Mouse (Mus musculus): ENCODE data around the gene Boll. TPM values are rescaled to one million over a fixed set of nuclear protein-coding genes. Genes with fewer than 3 reads are reported as not detected.

Boll gene
- polyA plus RNA-seq, 1 experiment from 2014 or later = 0.39 TPM

DNA sequence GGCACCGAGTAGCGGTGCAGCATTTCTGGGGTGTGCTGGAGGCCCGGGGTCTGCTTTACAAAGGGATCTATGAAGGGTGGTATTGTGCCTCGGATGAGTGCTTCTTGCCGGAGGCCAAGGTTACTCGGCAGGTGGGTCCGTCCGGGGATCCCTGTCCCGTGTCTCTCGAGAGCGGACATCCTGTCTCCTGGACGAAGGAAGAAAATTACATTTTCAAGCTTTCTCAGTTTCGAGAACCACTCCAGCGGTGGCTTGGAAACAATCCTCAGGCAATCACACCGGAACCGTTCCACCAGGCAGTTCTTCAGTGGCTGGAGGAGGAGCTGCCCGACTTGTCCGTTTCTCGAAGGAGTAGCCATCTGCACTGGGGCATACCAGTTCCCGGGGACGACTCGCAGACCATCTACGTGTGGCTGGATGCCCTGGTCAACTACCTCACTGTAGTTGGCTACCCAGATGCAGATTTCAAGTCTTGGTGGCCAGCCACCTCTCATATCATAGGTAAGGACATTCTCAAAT is 125.6 kb downstream of the Boll start:
- Histone ChIP-seq H3K4me2 (ENCODE audit: low read length) (peak overlapping the region; percentile 99), H3K27me3 (ENCODE audit: control insufficient read depth, insufficient read depth, low read length) (no peaks in the 10 kb centered on the region), H3K27ac (replicated peaks in 1 of 2; ENCODE audit: control insufficient read depth in 1 of 2, insufficient read depth in 1 of 2, low read depth in 2 of 2, low read length in 2 of 2) (peak overlapping the region in 1 of 2 experiments; percentile 71; a peak in 3 of 4 replicates), H3K9me3 (ENCODE audit: control insufficient read depth, low read length) (no peaks in the 10 kb centered on the region), H3K36me3 (ENCODE audit: control insufficient read depth, insufficient read depth, low read length) (no peaks in the 10 kb centered on the region), H3K4me3 (ENCODE audit: control insufficient read depth in 1 of 2, insufficient read depth in 1 of 2, low read depth in 1 of 2, low read length in 2 of 2) (peak overlapping the region; percentile 88 to 99), H3K9ac (ENCODE audit: low read length) (peak overlapping the region; percentile 86), H3K4me1 (ENCODE audit: control insufficient read depth in 2 of 2, insufficient read depth in 2 of 2, low read length in 2 of 2) (peaks cover 5 to 15% of the 10 kb centered on the region in 2 experiments; a peak in 3 of 4 replicates)
- ATAC-seq (ENCODE audit: insufficient number of reproducible peaks, insufficient read depth, low FRiP score, low read depth) = peak; percentile 11; the same call in 1 of the 2 replicates
- under 1% methylated on average over 23 of the region's 23 CpGs for WGBS

DNA sequence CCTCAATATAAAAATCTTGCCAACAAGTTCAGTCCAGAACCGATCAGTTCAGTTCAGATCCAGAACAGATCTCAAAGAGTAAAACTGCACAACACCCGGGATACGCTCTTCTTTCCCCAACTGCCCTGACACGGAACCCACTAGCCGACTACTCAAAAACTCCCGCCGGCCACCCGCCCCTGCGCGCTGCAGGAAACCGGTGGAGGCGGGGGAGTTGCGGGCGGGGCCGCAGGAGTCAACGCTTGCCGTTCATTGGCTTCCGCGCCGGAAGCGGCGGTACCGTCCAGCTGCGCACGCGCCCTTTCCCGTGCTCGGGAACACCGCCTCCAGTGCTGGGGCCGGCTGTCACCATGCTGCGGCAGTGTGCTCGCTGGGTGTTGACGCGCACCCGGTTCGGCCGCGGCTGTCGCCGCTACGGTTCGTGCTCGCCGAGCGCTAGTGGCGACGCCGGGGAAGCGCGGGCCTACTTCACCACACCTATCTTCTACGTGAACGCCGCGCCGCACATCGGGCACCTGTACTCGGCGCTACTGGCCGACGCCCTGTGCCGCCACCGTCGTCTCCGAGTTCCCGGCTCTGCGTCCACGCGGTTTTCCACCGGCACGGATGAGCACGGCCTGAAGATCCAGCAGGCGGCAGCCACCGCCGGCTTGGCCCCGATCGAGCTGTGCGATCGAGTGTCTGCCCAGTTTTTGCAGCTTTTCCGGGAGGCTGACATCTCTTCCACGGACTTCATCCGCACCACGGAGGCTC is 126.2 kb downstream of the Boll start, which contains the start of gene Mars2:
TSS of gene Mars2 (plus strand) at position 288 of the 753 bp plus-strand sequence.
- Histone ChIP-seq H3K27me3 (ENCODE audit: control insufficient read depth, insufficient read depth, low read length) (no peaks in the 10 kb centered on the region), H3K9ac (ENCODE audit: low read length) (peak within 1 kb of the TSS; percentile 86), H3K4me3 (ENCODE audit: control insufficient read depth in 1 of 2, insufficient read depth in 1 of 2, low read depth in 1 of 2, low read length in 2 of 2) (peak within 1 kb of the TSS; percentile 88 to 99), H3K4me2 (ENCODE audit: low read length) (peak within 1 kb of the TSS; percentile 99), H3K27ac (replicated peaks in 1 of 2; ENCODE audit: control insufficient read depth in 1 of 2, insufficient read depth in 1 of 2, low read depth in 2 of 2, low read length in 2 of 2) (peak within 1 kb of the TSS; percentile 71 to 77), H3K36me3 (ENCODE audit: control insufficient read depth, insufficient read depth, low read length) (no peaks in the 10 kb centered on the region), H3K9me3 (ENCODE audit: control insufficient read depth, low read length) (no peaks in the 10 kb centered on the region), H3K4me1 (ENCODE audit: control insufficient read depth in 2 of 2, insufficient read depth in 2 of 2, low read length in 2 of 2) (peaks cover 5 to 15% of the 10 kb centered on the region in 2 experiments; a peak in 3 of 4 replicates)
- under 1% methylated on average over 78 of the region's 82 CpGs for WGBS
- ATAC-seq (ENCODE audit: insufficient number of reproducible peaks, insufficient read depth, low FRiP score, low read depth) = peak; percentile 97

DNA sequence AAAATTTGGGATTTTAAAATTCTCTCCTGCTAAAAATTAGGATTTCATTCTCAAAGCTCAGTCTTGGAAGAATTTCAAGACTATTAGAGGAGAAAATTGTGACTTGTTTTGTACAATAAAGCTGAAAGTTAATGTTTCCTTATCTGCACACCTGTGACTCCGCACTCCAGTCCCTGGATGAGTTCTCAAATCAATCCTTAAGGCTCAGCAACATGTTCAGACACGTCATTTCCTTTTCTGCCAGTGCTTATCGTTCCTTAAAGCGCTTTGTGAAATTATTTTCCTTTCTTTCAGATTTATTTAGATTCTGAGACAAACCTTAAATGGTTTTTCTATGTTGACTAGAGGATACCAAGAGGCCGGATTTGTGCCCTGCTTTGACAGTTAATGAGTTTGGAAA is 126.8 kb downstream of the Boll start:
- Histone ChIP-seq H3K4me3 (ENCODE audit: control insufficient read depth in 1 of 2, insufficient read depth in 1 of 2, low read depth in 1 of 2, low read length in 2 of 2) (peak overlapping the region; percentile 46 to 88), H3K9ac (ENCODE audit: low read length) (peak overlapping the region; percentile 44), H3K4me2 (ENCODE audit: low read length) (peak overlapping the region; percentile 99), H3K36me3 (ENCODE audit: control insufficient read depth, insufficient read depth, low read length) (no peaks in the 10 kb centered on the region), H3K27ac (replicated peaks in 1 of 2; ENCODE audit: control insufficient read depth in 1 of 2, insufficient read depth in 1 of 2, low read depth in 2 of 2, low read length in 2 of 2) (peak overlapping the region in 1 of 2 experiments; percentile 53; a peak in 1 of 4 replicates), H3K27me3 (ENCODE audit: control insufficient read depth, insufficient read depth, low read length) (no peaks in the 10 kb centered on the region), H3K4me1 (ENCODE audit: control insufficient read depth in 2 of 2, insufficient read depth in 2 of 2, low read length in 2 of 2) (peaks cover 5 to 15% of the 10 kb centered on the region in 2 experiments; a peak in 3 of 4 replicates), H3K9me3 (ENCODE audit: control insufficient read depth, low read length) (no peaks in the 10 kb centered on the region)
- WGBS = 37% methylated on average over 5 of the region's 5 CpGs
- ATAC-seq (ENCODE audit: insufficient number of reproducible peaks, insufficient read depth, low FRiP score, low read depth) = no peak

DNA sequence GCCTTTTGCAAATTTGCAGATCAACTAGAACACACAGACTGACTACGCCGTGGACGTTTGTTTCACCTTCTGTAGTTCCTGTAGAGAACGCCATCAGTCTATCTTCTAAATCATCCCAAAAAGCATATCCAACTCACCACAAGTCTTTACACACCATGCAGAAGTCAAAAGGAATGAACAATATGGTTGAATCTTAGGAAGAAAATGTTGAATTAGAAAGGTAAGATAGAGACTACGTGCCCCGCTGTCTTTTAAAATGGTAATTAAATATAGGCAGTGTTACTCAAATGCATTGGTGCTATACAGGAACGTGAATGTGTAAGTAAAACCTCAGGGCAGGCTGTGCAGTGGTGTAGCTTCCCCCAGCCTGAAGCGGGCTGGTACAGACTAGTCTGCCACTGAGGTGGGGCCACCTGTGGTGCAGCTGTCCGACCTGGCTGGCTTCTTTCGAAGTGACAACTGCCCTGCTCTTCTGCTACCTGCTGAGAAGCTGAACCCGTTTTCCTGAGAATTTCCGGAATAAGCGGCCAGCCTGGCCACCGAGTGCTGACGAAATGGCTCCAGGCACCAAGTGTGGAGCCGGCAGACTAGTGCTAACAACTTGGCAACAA is 128.3 kb downstream of the Boll start:
- Histone ChIP-seq H3K4me2 (ENCODE audit: low read length) (no peak overlapping the region), H3K36me3 (ENCODE audit: control insufficient read depth, insufficient read depth, low read length) (no peaks in the 10 kb centered on the region), H3K4me1 (ENCODE audit: control insufficient read depth in 2 of 2, insufficient read depth in 2 of 2, low read length in 2 of 2) (peaks cover 5 to 15% of the 10 kb centered on the region in 2 experiments; a peak in 3 of 4 replicates), H3K4me3 (ENCODE audit: control insufficient read depth in 1 of 2, insufficient read depth in 1 of 2, low read depth in 1 of 2, low read length in 2 of 2) (no peak overlapping the region), H3K9ac (ENCODE audit: low read length) (no peak overlapping the region), H3K27ac (replicated peaks in 1 of 2; ENCODE audit: control insufficient read depth in 1 of 2, insufficient read depth in 1 of 2, low read depth in 2 of 2, low read length in 2 of 2) (no peak overlapping the region), H3K9me3 (ENCODE audit: control insufficient read depth, low read length) (no peaks in the 10 kb centered on the region), H3K27me3 (ENCODE audit: control insufficient read depth, insufficient read depth, low read length) (no peaks in the 10 kb centered on the region)
- whole genome bisulfite sequencing = 50% methylated on average over 16 of the region's 16 CpGs
- no peak for ATAC-seq (ENCODE audit: insufficient number of reproducible peaks, insufficient read depth, low FRiP score, low read depth)

DNA sequence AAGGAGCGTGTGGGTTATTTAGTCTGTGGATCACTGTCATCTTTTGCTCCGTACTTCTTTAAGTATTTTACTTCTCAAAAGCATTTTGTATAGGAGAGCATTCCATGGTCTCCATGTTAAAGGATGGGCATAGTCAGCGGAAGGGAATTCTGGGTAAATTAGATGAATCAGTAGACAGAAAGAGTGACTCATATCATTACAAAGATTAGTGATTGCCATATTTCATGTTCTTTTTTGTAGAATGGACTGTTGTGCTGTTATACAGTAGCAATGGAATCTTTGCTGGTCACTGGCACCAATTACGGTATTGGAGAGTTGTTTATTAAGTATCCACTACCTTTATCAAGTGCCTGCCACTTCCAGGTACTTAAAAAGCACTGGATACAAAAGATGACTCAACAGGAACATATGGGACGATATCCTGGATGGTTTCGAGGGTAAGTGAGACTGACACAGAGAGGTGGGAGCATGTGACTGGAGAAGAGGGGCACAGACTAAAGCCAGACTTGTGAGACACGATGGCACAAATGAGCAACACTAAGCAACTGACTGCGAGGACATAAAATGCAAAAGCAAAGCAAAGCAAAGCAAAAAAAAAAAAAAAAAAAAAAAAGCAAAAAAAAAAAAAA is 134.9 kb downstream of the Boll start:
- Histone ChIP-seq H3K27ac (replicated peaks in 1 of 2; ENCODE audit: control insufficient read depth in 1 of 2, insufficient read depth in 1 of 2, low read depth in 2 of 2, low read length in 2 of 2) (no peak overlapping the region), H3K9me3 (ENCODE audit: control insufficient read depth, low read length) (no peaks in the 10 kb centered on the region), H3K4me2 (ENCODE audit: low read length) (no peak overlapping the region), H3K4me1 (ENCODE audit: control insufficient read depth in 2 of 2, insufficient read depth in 2 of 2, low read length in 2 of 2) (peaks cover 2 to 4% of the 10 kb centered on the region in 2 experiments; a peak in 2 of 4 replicates), H3K36me3 (ENCODE audit: control insufficient read depth, insufficient read depth, low read length) (no peaks in the 10 kb centered on the region), H3K27me3 (ENCODE audit: control insufficient read depth, insufficient read depth, low read length) (no peaks in the 10 kb centered on the region), H3K4me3 (ENCODE audit: control insufficient read depth in 1 of 2, insufficient read depth in 1 of 2, low read depth in 1 of 2, low read length in 2 of 2) (no peak overlapping the region), H3K9ac (ENCODE audit: low read length) (no peak overlapping the region)
- no peak for ATAC-seq (ENCODE audit: insufficient number of reproducible peaks, insufficient read depth, low FRiP score, low read depth)
- WGBS = 66% methylated on average over 8 of the region's 8 CpGs

DNA sequence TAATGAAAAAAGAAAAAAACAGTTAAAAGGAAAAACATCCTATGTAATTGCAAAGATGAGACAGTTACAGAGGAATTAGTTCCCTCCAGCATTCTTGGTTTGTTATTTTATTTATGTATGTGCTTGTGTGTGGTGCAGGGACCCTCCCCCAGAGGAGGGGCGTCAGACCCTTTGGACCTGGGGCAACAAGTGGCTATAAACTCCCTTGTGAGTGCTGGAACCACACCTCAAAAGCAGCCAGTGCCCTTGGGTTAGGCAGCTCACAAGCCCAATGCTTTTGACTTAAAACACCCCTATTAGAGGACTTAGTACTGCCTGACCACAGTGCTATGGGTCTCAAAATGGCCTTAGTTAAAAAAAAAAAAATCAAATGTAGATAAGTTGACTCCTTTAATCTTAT is 135.9 kb downstream of the Boll start:
- Histone ChIP-seq H3K4me1 (ENCODE audit: control insufficient read depth in 2 of 2, insufficient read depth in 2 of 2, low read length in 2 of 2) (peaks cover 2 to 4% of the 10 kb centered on the region in 2 experiments; a peak in 2 of 4 replicates), H3K9me3 (ENCODE audit: control insufficient read depth, low read length) (no peaks in the 10 kb centered on the region), H3K27me3 (ENCODE audit: control insufficient read depth, insufficient read depth, low read length) (no peaks in the 10 kb centered on the region), H3K9ac (ENCODE audit: low read length) (no peak overlapping the region), H3K4me2 (ENCODE audit: low read length) (no peak overlapping the region), H3K4me3 (ENCODE audit: control insufficient read depth in 1 of 2, insufficient read depth in 1 of 2, low read depth in 1 of 2, low read length in 2 of 2) (no peak overlapping the region), H3K36me3 (ENCODE audit: control insufficient read depth, insufficient read depth, low read length) (no peaks in the 10 kb centered on the region), H3K27ac (replicated peaks in 1 of 2; ENCODE audit: control insufficient read depth in 1 of 2, insufficient read depth in 1 of 2, low read depth in 2 of 2, low read length in 2 of 2) (no peak overlapping the region)
- WGBS = 50% methylated on average over 1 of the region's 1 CpGs
- ATAC-seq (ENCODE audit: insufficient number of reproducible peaks, insufficient read depth, low FRiP score, low read depth) = no peak
